Mouse (Mus musculus) ES-E14 (cell line): ENCODE results near the gene Zc3h12c.

Experiments used
- CHD2 ChIP-seq: IDR thresholded peaks from 2 replicates; pipeline ENCODE4 v1.6.1; 2014; ENCODE audit warnings: mild to moderate bottlenecking, low read depth, low read length, inconsistent platforms
- HCFC1 ChIP-seq: IDR thresholded peaks from 2 replicates; pipeline ENCODE4 v1.6.1; 2012; ENCODE audit warnings: low read length, inconsistent platforms, borderline replicate concordance; ENCODE audit not compliant: insufficient read depth
- MAFK ChIP-seq: IDR thresholded peaks from 2 replicates; pipeline ENCODE4 v1.6.1; 2014; ENCODE audit warnings: mild to moderate bottlenecking, low read depth, low read length, inconsistent platforms; ENCODE audit not compliant: insufficient read depth
- ZC3H11A ChIP-seq: IDR thresholded peaks from 2 replicates; pipeline ENCODE4 v1.6.1; 2012; ENCODE audit warnings: low read depth, mild to moderate bottlenecking, inconsistent platforms, low read length, borderline replicate concordance
- ZNF384 ChIP-seq: IDR thresholded peaks from 2 replicates; pipeline ENCODE4 v1.6.1; 2012; ENCODE audit warnings: low read depth, low read length, inconsistent platforms

- no peak for TF ChIP-seq MAFK
- TF ChIP-seq ZC3H11A = no peak
- TF ChIP-seq CHD2 = no peak
- no peak for TF ChIP-seq ZNF384
- TF ChIP-seq HCFC1 = no peak
These were observed 31.9 kb upstream of the Zc3h12c start for GRCm38 (mm10) chr9:52200271-52200670.
